Mouse (Mus musculus) lung, embryonic 16.5 days (tissue): ENCODE measurements at regions not wholly inside any gene's neighbourhood (a gene's known extent, or its start where the extent isn't known, plus 50 kb on each side); places are given as distances from the start of the nearest gene placed in this dataset.

Experiments
- ATAC-seq: fragments of 200-750 bp; cut with Nextera tagmentation; 2 replicates; pipeline ENCODE4 v1.8.0; 2017; ENCODE audit warnings: low read depth, mild to moderate bottlenecking, moderate library complexity
- H3K27ac ChIP-seq: fragments of 300-500 bp; sonication (generic); 2 replicates; pipeline ENCODE4 v1.5.1; 2014; ENCODE audit warnings: mild to moderate bottlenecking, control low read depth, low read length
- H3K27me3 ChIP-seq: fragments of 300-500 bp; sonication (generic); 2 replicates; pipeline ENCODE4 v1.6.1; 2014; ENCODE audit warnings: low read depth, low read length, mixed read lengths; ENCODE audit not compliant: control insufficient read depth, insufficient read depth
- H3K36me3 ChIP-seq: fragments of 300-500 bp; sonication (generic); 2 replicates; pipeline ENCODE4 v1.6.1; 2014; ENCODE audit warnings: low read length; ENCODE audit not compliant: control insufficient read depth, insufficient read depth
- H3K4me1 ChIP-seq: fragments of 300-500 bp; sonication (generic); replicated peaks from 2 replicates; pipeline ENCODE4 v1.6.1; 2014; ENCODE audit warnings: low read length, mixed read lengths; ENCODE audit not compliant: control insufficient read depth, insufficient read depth
- H3K4me2 ChIP-seq: fragments of 300-500 bp; sonication (generic); 2 replicates; pipeline ENCODE4 v1.6.1; 2014; ENCODE audit warnings: low read depth, low read length, control low read depth
- H3K4me3 ChIP-seq: fragments of 300-500 bp; sonication (generic); 2 replicates; pipeline ENCODE4 v1.5.1; 2014; ENCODE audit warnings: mild to moderate bottlenecking, low read length, control low read depth
- H3K9ac ChIP-seq: fragments of 300-500 bp; sonication (generic); 2 replicates; pipeline ENCODE4 v1.6.1; 2014; ENCODE audit warnings: low read length, control low read depth
- H3K9me3 ChIP-seq: fragments of 300-500 bp; sonication (generic); 2 replicates; pipeline ENCODE4 v1.6.1; 2016; ENCODE audit warnings: low read length; ENCODE audit not compliant: control insufficient read depth
- WGBS: fragments of 180-500 bp; shearing (Covaris S2); extraction: QIAGEN DNeasy Blood & Tissue Kit; methylation state at CpG from one replicate; pipeline ENCODE4 v1.1.7; 2014; 5-methylcytosine and 5-hydroxymethylcytosine counted together

DNA sequence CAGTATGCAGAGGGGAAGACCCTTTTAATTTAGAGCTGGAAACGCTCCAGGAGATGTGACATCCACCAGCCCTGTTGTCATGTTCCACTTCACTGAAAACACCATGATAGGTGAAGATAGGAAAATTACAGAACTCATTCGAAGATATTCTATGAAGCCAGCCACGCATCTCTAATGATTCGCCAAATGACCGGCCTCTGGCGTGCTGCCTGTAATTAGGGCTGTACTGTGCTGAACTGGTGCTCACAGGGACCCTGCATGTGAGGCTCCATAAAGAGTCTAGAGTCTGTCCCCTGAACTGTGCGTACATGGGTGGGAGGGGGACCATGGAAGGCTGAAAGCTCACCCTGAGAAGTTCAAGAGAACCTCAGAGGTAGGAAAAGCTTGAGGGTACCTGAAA is 53.6 kb upstream of the Kazn start:
- H3K27me3 ChIP-seq, result no peaks in the 10 kb centered on the region
- H3K9me3 ChIP-seq, result no peaks in the 10 kb centered on the region
- H3K4me1 ChIP-seq, result no peaks in the 10 kb centered on the region
- no peak overlapping the region for H3K9ac ChIP-seq
- H3K4me2 ChIP-seq, result no peak overlapping the region
- H3K4me3 ChIP-seq, result no peak overlapping the region
- no peak overlapping the region for H3K27ac ChIP-seq
- no peak for ATAC-seq
- no peaks in the 10 kb centered on the region for H3K36me3 ChIP-seq
- 79% methylated on average over 7 of the region's 7 CpGs for WGBS

GRCm38 (mm10) chr4:142292334-142292733 is 53.1 kb upstream of the Kazn start:
- 80% methylated on average over 9 of the region's 9 CpGs for WGBS
- Histone ChIP-seq H3K36me3 (no peaks in the 10 kb centered on the region), H3K4me2 (no peak overlapping the region), H3K27me3 (no peaks in the 10 kb centered on the region), H3K4me3 (no peak overlapping the region), H3K9ac (no peak overlapping the region), H3K27ac (no peak overlapping the region), H3K9me3 (no peaks in the 10 kb centered on the region), H3K4me1 (no peaks in the 10 kb centered on the region)
- ATAC-seq, result no peak

DNA sequence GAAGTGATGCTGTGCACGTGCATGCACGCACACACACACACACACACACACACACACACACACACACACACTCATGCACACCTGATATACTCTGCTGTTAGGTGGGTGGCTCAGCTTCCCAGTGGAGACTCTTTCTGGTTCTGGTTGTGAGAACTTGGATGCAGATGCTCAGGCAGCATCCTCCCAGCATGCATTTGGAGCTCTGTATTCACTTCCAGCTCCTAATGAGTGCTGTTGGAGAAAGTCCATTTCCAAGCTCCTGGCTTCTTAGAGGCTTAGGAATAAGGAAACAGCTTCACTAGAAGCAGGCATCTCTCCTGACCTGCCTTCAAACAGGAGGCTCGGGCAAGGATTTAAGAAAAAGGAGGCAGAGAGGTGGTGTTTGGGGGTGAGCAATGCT is 52.2 kb upstream of the Kazn start:
- Histone ChIP-seq H3K4me1 (no peaks in the 10 kb centered on the region), H3K4me2 (no peak overlapping the region), H3K36me3 (no peaks in the 10 kb centered on the region), H3K4me3 (no peak overlapping the region), H3K27me3 (no peaks in the 10 kb centered on the region), H3K27ac (no peak overlapping the region), H3K9ac (no peak overlapping the region), H3K9me3 (no peaks in the 10 kb centered on the region)
- no peak for ATAC-seq
- 79% methylated on average over 3 of the region's 3 CpGs for WGBS
